Mouse (Mus musculus) E14TG2a.4 (cell line): Measurements from ENCODE around the gene Tyw1.

Source experiments
- CTCF ChIP-seq: conservative IDR thresholded peaks from 2 replicates; pipeline ENCODE4 v1.5.1; 2014; ENCODE audit warnings: low read length
- NANOG ChIP-seq: IDR thresholded peaks from 2 replicates; pipeline ENCODE4 v1.6.1; 2014; ENCODE audit warnings: borderline replicate concordance, low read length, mixed read lengths
- POU5F1 ChIP-seq: IDR thresholded peaks from 2 replicates; pipeline ENCODE4 v1.6.1; 2014; ENCODE audit warnings: low read length, borderline replicate concordance

DNA sequence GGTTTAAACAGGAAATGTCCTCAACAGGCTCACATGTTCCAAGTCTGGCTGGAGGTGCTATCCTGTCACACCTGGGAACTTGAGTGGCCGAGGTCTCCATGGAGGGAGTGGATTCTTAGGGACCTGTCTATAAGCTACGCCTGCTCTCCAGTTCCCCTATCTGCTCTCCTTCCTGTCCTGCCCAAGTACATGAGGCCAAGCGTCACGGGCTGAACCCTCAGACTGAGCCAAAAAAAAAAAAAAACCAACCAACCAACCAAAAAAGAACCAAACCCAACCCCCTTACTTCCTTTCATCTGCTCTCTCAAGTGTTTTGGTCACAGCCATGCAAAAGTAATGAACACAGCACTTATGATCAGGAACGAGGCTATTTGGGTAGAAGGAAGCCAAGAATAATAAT lies 7.6 kb upstream of the Tyw1 start:
- TF ChIP-seq NANOG (no peak), CTCF (no peak), POU5F1 (no peak)
